Mouse (Mus musculus) intestine, embryonic 16.5 days (tissue): ENCODE results near the gene Rapgefl1. TPM values are rescaled to one million over a fixed set of nuclear protein-coding genes. Genes with fewer than 3 reads are reported as not detected.
A peak's percentile ranks its signal among the peaks of the same experiment; 100 is the strongest.

Source experiments
- ATAC-seq: fragments of 200-750 bp; cut with Nextera tagmentation; 2 replicates; pipeline ENCODE4 v1.8.0; 2017; ENCODE audit warnings: moderate TSS enrichment, moderate library complexity
- H3K27ac ChIP-seq: fragments of 300-500 bp; sonication (generic); 2 replicates; pipeline ENCODE4 v1.5.1; 2014; ENCODE audit warnings: mild to moderate bottlenecking, low read length
- H3K27me3 ChIP-seq: fragments of 300-500 bp; sonication (generic); replicated peaks from 2 replicates; pipeline ENCODE4 v1.6.1; 2014; ENCODE audit warnings: low read length, control low read depth, mixed read lengths; ENCODE audit not compliant: control insufficient read depth, insufficient read depth
- H3K36me3 ChIP-seq: fragments of 300-500 bp; sonication (generic); 2 replicates; pipeline ENCODE4 v1.6.1; 2014; ENCODE audit warnings: low read length, control low read depth; ENCODE audit not compliant: control insufficient read depth, insufficient read depth
- H3K4me1 ChIP-seq: fragments of 300-500 bp; sonication (generic); 2 replicates; pipeline ENCODE4 v1.6.1; 2014; ENCODE audit warnings: low read length, control low read depth, mixed read lengths; ENCODE audit not compliant: control insufficient read depth, insufficient read depth
- H3K4me2 ChIP-seq: fragments of 300-500 bp; sonication (generic); 2 replicates; pipeline ENCODE4 v1.6.1; 2014; ENCODE audit warnings: low read depth, low read length, control low read depth
- H3K4me3 ChIP-seq: fragments of 300-500 bp; sonication (generic); 2 replicates; pipeline ENCODE4 v1.5.1; 2014; ENCODE audit warnings: mild to moderate bottlenecking, low read length
- H3K9ac ChIP-seq: fragments of 300-500 bp; sonication (generic); 2 replicates; pipeline ENCODE4 v1.6.1; 2014; ENCODE audit warnings: low read depth, low read length
- H3K9me3 ChIP-seq: fragments of 300-500 bp; sonication (generic); 2 replicates; pipeline ENCODE4 v1.6.1; 2016; ENCODE audit warnings: low read length, control low read depth; ENCODE audit not compliant: control insufficient read depth
- WGBS: fragments of 180-500 bp; shearing (Covaris S2); extraction: QIAGEN DNeasy Blood & Tissue Kit; methylation state at CpG from one replicate; pipeline ENCODE4 v1.1.7; 2014; 5-methylcytosine and 5-hydroxymethylcytosine counted together
- polyA plus RNA-seq: library from polyadenylated mRNA; unstranded; fragments of >200 nt; fragmentation: Nextera tagmentation; extraction: Ambion mirVana; gene quantifications from 2 replicates; pipeline ENCODE4 v1.2.1, GENCODE M21; 2015

Gene Rapgefl1
- polyA plus RNA-seq, 1 experiment from 2014 or later = 1.1 TPM

DNA sequence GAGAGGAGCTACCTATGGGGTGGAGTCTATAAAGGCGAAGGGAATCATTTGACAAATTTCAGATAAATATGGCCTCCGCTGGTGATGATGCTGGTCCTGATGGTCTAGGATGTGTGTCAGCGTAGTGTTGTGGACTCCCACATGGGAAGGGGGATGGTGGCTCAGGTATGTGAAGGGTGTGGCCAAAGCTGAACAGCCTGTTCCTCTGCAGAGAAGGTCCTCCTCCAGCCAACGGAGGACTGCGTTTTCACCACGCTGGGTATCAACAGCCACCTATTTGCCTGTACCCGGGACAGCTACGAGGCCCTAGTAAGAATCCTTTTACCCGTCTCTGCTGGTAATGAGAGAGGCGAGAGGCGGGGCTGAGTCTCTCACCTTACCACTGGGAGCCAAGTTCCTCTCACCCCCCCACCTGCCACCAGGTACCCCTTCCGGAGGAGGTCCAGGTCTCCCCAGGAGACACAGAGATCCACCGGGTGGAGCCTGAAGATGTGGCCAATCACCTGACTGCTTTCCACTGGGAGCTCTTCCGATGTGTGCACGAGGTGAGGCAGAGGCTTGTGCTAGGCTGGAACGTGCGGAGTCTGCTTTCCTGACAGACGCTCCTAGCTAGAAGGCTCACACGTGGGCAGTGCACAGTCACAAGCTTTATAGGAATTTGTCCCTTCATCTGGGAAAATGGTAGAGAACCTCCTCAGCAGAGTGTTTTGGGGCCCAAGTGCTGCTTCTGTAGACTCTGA is 10.4 kb downstream of the Rapgefl1 start:
- Histone ChIP-seq H3K9ac (no peak overlapping the region), H3K27ac (no peak overlapping the region), H3K4me3 (no peak overlapping the region), H3K4me1 (peaks cover 7% of the 10 kb centered on the region; the same call in 1 of the 2 replicates), H3K9me3 (0 out of 2 replicates have a peak, but pooled peaks cover 2% of the 10 kb centered on the region), H3K36me3 (no peaks in the 10 kb centered on the region), H3K27me3 (no peaks in the 10 kb centered on the region), H3K4me2 (no peak overlapping the region)
- WGBS = 59% methylated on average over 19 of the region's 19 CpGs
- ATAC-seq = no peak

DNA sequence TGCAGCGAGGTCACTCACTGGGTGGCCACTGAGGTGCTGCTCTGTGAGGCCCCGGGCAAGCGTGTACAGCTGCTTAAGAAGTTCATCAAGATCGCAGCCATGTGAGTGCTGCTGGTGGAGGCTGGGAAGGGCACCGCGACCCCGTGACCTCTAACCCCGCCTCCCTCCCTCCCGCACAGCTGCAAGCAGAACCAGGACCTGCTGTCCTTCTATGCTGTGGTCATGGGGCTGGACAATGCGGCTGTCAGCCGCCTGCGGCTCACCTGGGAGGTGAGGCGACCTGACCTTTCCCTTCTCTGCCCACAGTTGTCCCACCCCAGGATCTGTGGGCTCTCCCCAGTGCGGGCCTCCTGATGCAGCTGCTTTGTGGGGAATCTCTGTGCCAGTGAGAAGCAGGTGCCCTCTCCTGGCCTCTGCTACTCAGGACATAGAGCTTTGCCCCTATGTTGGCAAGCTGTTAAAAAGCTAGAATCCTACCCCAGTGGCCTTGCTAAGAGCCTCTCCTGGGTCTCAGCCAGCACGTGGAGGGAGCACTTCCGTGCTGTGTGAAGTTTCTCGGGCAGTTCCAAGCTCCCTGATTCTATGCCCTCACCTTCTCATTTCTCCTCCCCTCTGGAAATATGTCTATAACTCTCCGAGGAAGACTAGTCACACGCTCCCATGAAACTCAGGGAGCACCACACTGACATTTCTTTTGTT is 12.8 kb downstream of the Rapgefl1 start:
- peak overlapping the region; percentile 49; the same call in 1 of the 2 replicates for H3K9ac ChIP-seq
- WGBS = 19% methylated on average over 19 of the region's 19 CpGs
- H3K9me3 ChIP-seq = 0 out of 2 replicates have a peak, but pooled peaks cover 2% of the 10 kb centered on the region
- no peak overlapping the region for H3K4me2 ChIP-seq
- H3K4me1 ChIP-seq = peaks cover 12% of the 10 kb centered on the region
- H3K4me3 ChIP-seq = no peak overlapping the region
- no peaks in the 10 kb centered on the region for H3K27me3 ChIP-seq
- peak; percentile 31; the same call in 1 of the 2 replicates for ATAC-seq
- no peak overlapping the region for H3K27ac ChIP-seq
- no peaks in the 10 kb centered on the region for H3K36me3 ChIP-seq

DNA sequence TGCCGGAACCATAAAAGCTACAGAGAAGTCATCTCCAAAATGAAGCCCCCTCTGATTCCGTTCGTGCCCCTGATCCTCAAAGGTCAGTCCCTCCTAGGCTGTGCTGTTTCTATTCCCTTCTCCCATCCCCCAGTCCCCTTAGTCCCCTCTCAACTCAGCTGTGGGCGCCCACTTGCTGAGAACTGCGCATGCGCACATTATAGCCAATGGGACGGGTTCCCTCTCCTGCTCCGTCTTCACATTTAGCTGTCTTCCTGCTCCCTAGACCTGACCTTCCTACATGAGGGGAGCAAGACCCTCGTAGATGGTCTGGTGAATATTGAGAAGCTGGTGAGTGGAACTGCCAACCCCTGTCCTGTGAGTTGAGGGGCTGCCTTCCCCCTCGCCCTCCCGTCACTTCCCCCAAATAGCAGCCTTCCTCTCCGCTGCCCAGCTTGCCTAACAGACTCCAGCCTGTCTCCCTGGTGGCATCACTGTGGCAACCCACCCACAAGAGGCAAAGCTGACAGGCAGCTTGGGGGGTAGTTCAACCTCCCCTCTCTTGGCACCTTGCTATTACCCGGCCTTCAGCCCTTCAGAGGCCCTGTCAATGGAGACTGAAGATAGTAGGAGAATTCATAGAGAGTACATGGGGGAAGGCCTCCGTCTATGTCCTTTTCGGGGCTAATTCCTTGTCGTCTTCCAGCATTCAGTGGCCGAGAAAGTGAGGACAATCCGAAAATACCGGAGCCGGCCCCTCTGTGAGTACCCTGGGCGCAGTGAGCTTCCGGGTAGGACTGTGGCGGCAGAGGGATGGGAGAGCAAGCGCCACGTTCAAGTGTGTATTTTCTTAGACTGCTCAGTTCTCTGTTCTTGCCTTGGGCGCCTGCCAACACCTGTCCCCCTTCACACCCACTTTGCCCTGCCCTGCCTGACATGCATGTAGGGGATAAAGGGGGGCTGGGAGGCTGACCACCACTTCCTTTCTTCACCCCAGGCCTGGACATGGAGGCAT is 13.8 kb downstream of the Rapgefl1 start:
- peaks cover 12% of the 10 kb centered on the region for H3K4me1 ChIP-seq
- H3K4me2 ChIP-seq = no peak overlapping the region
- WGBS = 71% methylated on average over 26 of the region's 26 CpGs
- no peak overlapping the region for H3K4me3 ChIP-seq
- H3K9ac ChIP-seq = no peak overlapping the region
- H3K36me3 ChIP-seq = no peaks in the 10 kb centered on the region
- H3K27me3 ChIP-seq = no peaks in the 10 kb centered on the region
- H3K9me3 ChIP-seq = 0 out of 2 replicates have a peak, but pooled peaks cover 2% of the 10 kb centered on the region
- no peak for ATAC-seq
- no peak overlapping the region for H3K27ac ChIP-seq

- H3K4me1 ChIP-seq = peaks cover 13% of the 10 kb centered on the region
- ATAC-seq = no peak
- H3K27me3 ChIP-seq = no peaks in the 10 kb centered on the region
- 90% methylated on average over 8 of the region's 8 CpGs for WGBS
- no peak overlapping the region for H3K4me2 ChIP-seq
- H3K4me3 ChIP-seq = no peak overlapping the region
- no peaks in the 10 kb centered on the region for H3K36me3 ChIP-seq
- no peaks in the 10 kb centered on the region for H3K9me3 ChIP-seq
- no peak overlapping the region for H3K27ac ChIP-seq
- H3K9ac ChIP-seq = no peak overlapping the region
Observed at GRCm38 (mm10) chr11:98854116-98854515, 17.5 kb downstream of the Rapgefl1 start.

- Histone ChIP-seq H3K9me3 (no peaks in the 10 kb centered on the region), H3K27me3 (no peaks in the 10 kb centered on the region), H3K9ac (no peak overlapping the region), H3K36me3 (no peaks in the 10 kb centered on the region), H3K4me1 (peaks cover 7% of the 10 kb centered on the region), H3K4me3 (no peak overlapping the region), H3K27ac (no peak overlapping the region), H3K4me2 (no peak overlapping the region)
- 86% methylated on average over 2 of the region's 2 CpGs for WGBS
- ATAC-seq = no peak
Observed at GRCm38 (mm10) chr11:98854659-98855058, 18.1 kb downstream of the Rapgefl1 start.

GRCm38 (mm10) chr11:98858759-98859731 is 22.5 kb downstream of the Rapgefl1 start:
- Histone ChIP-seq H3K4me2 (no peak overlapping the region; the same call in 1 of the 2 replicates), H3K9ac (no peak overlapping the region), H3K36me3 (no peaks in the 10 kb centered on the region), H3K4me3 (no peak overlapping the region), H3K4me1 (0 out of 2 replicates have a peak, but pooled peaks cover 5% of the 10 kb centered on the region), H3K27ac (no peak overlapping the region; the same call in 1 of the 2 replicates), H3K27me3 (no peaks in the 10 kb centered on the region), H3K9me3 (no peaks in the 10 kb centered on the region)
- 31% methylated on average over 14 of the region's 14 CpGs for WGBS
- ATAC-seq = peak; percentile 51

DNA sequence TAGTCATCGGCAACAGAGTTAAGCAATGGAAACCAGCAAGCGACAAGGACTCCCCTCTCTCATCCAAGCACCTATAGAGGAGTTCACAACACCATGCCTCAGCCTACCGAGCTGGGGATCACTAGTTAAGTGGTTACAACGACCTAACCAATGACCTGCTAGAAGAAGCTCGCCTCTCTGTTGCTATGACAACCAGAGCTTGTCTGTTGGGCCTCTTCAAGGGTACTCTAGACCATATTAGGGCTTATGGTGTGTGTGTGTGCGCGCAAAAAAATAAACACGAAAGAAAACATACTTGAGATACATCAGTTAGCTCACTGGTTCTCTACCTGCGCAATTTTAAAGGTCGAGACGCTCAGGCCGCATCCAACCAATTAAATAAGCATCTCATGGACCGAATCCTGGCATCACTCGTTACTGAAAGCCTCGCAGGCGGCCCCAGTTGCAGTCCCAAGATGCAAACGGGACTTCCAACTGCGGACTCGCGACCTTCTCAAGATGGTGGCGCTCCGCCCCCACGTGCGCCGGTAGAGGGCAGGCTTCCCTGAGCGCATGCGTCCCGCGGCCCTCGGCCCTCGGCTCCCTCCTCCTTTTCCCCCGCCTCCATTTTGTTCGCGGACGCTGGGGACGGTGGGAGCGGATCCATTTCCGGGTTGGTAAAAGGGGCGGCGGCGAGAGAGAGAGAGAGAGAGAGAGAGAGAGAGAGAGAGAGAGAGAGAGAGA is 26.6 kb downstream of the Rapgefl1 start, which contains the start of gene Wipf2:
TSS of gene Wipf2 (plus strand) at position 611 of the 723 bp plus-strand sequence.
- peak within 1 kb of the TSS; percentile 87 for H3K27ac ChIP-seq
- H3K9me3 ChIP-seq = no peaks in the 10 kb centered on the region
- peaks cover 9% of the 10 kb centered on the region; the same call in 1 of the 2 replicates for H3K4me1 ChIP-seq
- peak within 1 kb of the TSS; percentile 68 for H3K4me2 ChIP-seq
- peak; percentile 93 for ATAC-seq
- H3K36me3 ChIP-seq = no peaks in the 10 kb centered on the region
- peak within 1 kb of the TSS; percentile 90 for H3K9ac ChIP-seq
- H3K4me3 ChIP-seq = peak within 1 kb of the TSS; percentile 71
- no peaks in the 10 kb centered on the region for H3K27me3 ChIP-seq
- WGBS = 7% methylated on average over 35 of the region's 41 CpGs
